Mouse (Mus musculus): ENCODE measurements around the gene Fam214a. TPM values are rescaled to one million over a fixed set of nuclear protein-coding genes. Genes with fewer than 3 reads are reported as not detected.

Fam214a gene
- 20.5 and 22.3 TPM in 2 replicates for polyA plus RNA-seq (2015; fragmentation: Nextera tagmentation; extraction: Ambion mirVana)

DNA sequence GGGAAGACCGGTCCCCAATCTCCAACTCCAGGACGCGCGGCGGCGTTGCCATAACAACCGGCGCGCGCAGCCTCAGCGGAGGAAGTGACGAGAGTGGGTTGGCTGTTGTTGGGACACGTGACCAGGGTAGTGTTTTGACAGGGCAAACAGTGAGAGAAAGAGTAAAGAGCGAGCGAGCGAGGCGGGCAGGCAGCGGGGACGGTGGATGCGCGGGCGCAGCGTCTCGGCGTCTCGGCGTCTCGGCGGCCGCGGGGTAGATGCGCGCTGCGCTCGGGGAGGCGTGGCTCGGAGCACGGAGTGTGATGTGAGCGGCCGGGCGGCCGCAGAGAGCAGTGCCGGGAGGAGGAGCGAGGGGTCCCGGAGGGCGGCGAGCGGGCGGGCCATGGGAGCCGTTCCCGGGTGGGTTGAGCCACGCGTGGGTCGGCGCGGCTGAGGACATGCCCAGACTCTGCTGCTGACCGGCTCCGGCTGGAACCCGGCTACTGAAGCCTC lies at the start of gene Fam214a:
Gene Fam214a (plus strand): TSS at position 129 of the 492 bp plus-strand sequence.
- Histone ChIP-seq H3K4me3 (ENCODE audit: low read length) (peak within 1 kb of the TSS; percentile 86), H3K9me3 (ENCODE audit: control insufficient read depth, low read length) (no peaks in the 10 kb centered on the region), H3K27ac (ENCODE audit: low read depth, low read length) (peak within 1 kb of the TSS; percentile 81), H3K4me2 (ENCODE audit: low read length) (peak within 1 kb of the TSS; percentile 70), H3K36me3 (ENCODE audit: control insufficient read depth, insufficient read depth, low read length) (no peaks in the 10 kb centered on the region), H3K9ac (ENCODE audit: low read depth, low read length) (peak within 1 kb of the TSS; percentile 79), H3K4me1 (ENCODE audit: control insufficient read depth, insufficient read depth, low read depth, low read length) (peaks cover 11% of the 10 kb centered on the region), H3K27me3 (replicated peaks; ENCODE audit: control insufficient read depth, insufficient read depth, low read length) (no peaks in the 10 kb centered on the region)
- under 1% methylated on average over 53 of the region's 59 CpGs for WGBS
- peak; percentile 98 for ATAC-seq

DNA sequence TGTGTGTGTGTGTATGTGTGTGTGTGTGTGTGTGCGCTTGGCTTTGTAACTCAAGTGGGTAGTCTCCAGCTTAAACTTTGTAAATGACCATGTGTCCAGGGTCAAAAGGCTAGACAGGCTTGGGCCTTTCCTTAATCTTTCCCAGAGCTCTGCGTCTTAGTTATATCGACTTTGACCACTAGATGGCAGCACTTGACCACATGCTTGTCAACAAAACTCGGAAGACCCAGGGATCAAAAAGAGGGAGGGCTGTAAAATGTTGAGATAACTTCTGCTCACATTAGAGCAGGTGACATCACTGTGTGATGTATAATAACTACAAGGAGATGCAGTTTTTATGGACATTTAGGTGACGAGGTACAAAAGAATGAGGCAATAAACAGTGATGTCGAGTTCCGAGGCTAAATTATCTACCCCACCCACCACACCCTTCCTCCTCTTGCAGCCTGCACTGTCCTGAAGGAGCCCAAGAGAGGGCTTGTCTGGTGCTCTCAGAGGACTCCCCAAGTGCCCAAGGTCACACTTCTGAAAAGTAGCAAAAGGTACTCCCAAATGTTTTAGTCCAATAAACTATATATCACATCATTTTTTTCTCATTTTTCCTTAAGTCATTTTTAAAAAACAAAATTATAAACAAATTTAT lies 47.7 kb upstream of the Fam214a start:
- WGBS = 13% methylated on average over 7 of the region's 7 CpGs
- Histone ChIP-seq H3K4me2 (ENCODE audit: low read length) (no peak overlapping the region), H3K9me3 (ENCODE audit: control insufficient read depth, low read length) (no peaks in the 10 kb centered on the region), H3K4me3 (ENCODE audit: low read length) (no peak overlapping the region), H3K4me1 (ENCODE audit: control insufficient read depth, insufficient read depth, low read depth, low read length) (no peaks in the 10 kb centered on the region), H3K27me3 (replicated peaks; ENCODE audit: control insufficient read depth, insufficient read depth, low read length) (no peaks in the 10 kb centered on the region), H3K36me3 (ENCODE audit: control insufficient read depth, insufficient read depth, low read length) (no peaks in the 10 kb centered on the region), H3K9ac (ENCODE audit: low read depth, low read length) (no peak overlapping the region), H3K27ac (ENCODE audit: low read depth, low read length) (no peak overlapping the region)
- peak; percentile 76 for ATAC-seq

DNA sequence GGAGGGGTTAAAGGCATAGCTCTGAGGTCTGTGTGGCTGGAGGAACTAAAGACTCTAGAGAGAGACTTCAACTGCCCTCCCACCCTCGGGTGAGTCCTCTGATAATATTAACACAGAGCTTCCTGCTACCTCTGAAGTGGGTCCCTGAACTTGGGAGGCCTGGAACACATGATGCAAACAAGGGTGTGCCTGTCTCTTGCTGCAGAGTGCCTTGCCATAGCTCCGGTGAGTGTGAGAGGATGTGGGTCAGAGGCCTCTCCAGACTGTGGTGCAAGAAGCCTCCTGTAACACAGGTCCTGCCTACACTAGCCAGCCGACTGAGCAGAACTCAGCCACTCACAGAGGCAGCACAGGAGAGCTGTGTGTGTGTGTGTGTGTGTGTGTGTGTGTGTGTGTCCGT lies 45.7 kb upstream of the Fam214a start:
- Histone ChIP-seq H3K27ac (ENCODE audit: low read depth, low read length) (no peak overlapping the region), H3K4me1 (ENCODE audit: control insufficient read depth, insufficient read depth, low read depth, low read length) (no peaks in the 10 kb centered on the region), H3K4me2 (ENCODE audit: low read length) (no peak overlapping the region), H3K9me3 (ENCODE audit: control insufficient read depth, low read length) (no peaks in the 10 kb centered on the region), H3K4me3 (ENCODE audit: low read length) (no peak overlapping the region), H3K9ac (ENCODE audit: low read depth, low read length) (no peak overlapping the region), H3K36me3 (ENCODE audit: control insufficient read depth, insufficient read depth, low read length) (no peaks in the 10 kb centered on the region), H3K27me3 (replicated peaks; ENCODE audit: control insufficient read depth, insufficient read depth, low read length) (no peaks in the 10 kb centered on the region)
- ATAC-seq = no peak
- 50% methylated on average over 4 of the region's 4 CpGs for WGBS

DNA sequence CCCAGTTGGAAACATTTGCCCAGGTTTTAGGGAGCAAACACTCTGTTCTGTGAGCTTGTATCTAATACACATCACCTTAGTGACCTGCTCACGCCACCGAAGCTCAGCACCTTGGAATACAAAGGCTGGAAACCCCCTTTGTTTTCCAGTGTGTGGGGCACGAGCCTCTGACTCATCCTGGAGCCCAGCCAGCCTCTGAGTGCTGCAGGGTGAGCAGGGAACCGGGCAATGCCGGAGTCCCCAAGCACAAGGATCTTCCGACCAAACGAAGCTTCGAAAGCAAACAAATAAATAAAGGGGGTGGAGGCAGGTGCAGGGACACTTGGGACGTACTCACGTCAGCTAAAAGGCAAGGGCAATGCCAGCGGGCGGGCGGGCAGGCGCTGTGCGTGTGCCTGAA lies 43.4 kb upstream of the Fam214a start:
- no peak overlapping the region for H3K27ac ChIP-seq (ENCODE audit: low read depth, low read length)
- no peaks in the 10 kb centered on the region for H3K4me1 ChIP-seq (ENCODE audit: control insufficient read depth, insufficient read depth, low read depth, low read length)
- no peak overlapping the region for H3K4me3 ChIP-seq (ENCODE audit: low read length)
- 59% methylated on average over 15 of the region's 15 CpGs for WGBS
- no peaks in the 10 kb centered on the region for H3K9me3 ChIP-seq (ENCODE audit: control insufficient read depth, low read length)
- no peaks in the 10 kb centered on the region for H3K27me3 ChIP-seq (replicated peaks; ENCODE audit: control insufficient read depth, insufficient read depth, low read length)
- H3K9ac ChIP-seq (ENCODE audit: low read depth, low read length) = no peak overlapping the region
- H3K4me2 ChIP-seq (ENCODE audit: low read length) = no peak overlapping the region
- H3K36me3 ChIP-seq (ENCODE audit: control insufficient read depth, insufficient read depth, low read length) = no peaks in the 10 kb centered on the region
- ATAC-seq = no peak

DNA sequence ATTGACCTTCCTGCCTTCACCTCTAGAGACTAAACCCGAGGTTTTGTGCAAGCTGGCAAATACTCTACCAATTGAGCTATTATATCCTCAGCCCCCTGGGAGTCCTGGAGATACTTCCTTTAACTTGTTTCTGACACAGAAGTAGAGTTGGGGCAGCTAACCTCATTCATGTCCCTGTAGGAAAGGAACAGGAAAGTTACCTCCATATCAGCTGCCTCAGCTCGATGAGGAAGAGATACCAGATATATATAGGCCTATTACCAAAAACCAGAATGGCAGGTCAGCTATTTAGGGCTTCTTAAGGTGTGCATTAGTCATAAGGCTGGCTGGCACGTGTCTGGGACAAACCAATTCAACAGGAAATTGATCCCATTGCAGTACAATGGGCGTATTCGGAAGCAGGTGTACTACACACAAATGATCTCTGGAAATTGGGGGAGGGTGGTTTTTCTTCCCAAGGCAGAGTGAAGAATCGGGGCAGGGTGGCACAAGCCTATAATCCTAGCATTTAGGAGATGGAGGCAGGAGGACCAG lies 42.4 kb upstream of the Fam214a start:
- Histone ChIP-seq H3K4me2 (ENCODE audit: low read length) (no peak overlapping the region), H3K9me3 (ENCODE audit: control insufficient read depth, low read length) (no peaks in the 10 kb centered on the region), H3K27ac (ENCODE audit: low read depth, low read length) (no peak overlapping the region), H3K27me3 (replicated peaks; ENCODE audit: control insufficient read depth, insufficient read depth, low read length) (no peaks in the 10 kb centered on the region), H3K36me3 (ENCODE audit: control insufficient read depth, insufficient read depth, low read length) (no peaks in the 10 kb centered on the region), H3K9ac (ENCODE audit: low read depth, low read length) (no peak overlapping the region), H3K4me3 (ENCODE audit: low read length) (no peak overlapping the region), H3K4me1 (ENCODE audit: control insufficient read depth, insufficient read depth, low read depth, low read length) (no peaks in the 10 kb centered on the region)
- no peak for ATAC-seq
- WGBS = 85% methylated on average over 6 of the region's 6 CpGs

DNA sequence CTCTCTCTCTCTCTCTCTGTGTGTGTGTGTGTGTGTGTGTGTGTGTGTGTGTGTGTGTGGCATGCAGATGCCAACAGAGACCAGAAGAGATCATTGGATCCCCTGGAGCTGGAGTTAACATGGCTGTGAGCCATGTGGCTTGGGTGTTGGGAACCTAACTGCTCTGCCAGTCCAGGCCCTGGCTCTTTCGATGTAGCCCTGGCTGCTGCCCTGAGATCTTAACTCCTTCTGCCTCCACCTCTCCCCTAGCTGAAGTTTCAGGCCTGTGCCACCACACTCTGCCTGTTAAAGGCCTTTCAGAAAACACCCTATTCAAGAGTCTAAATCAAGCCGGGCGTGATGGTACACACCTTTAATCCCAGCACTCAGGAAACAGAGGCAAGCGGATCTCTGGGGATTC lies 41.3 kb upstream of the Fam214a start:
- Histone ChIP-seq H3K4me1 (ENCODE audit: control insufficient read depth, insufficient read depth, low read depth, low read length) (no peaks in the 10 kb centered on the region), H3K36me3 (ENCODE audit: control insufficient read depth, insufficient read depth, low read length) (no peaks in the 10 kb centered on the region), H3K9me3 (ENCODE audit: control insufficient read depth, low read length) (no peaks in the 10 kb centered on the region), H3K4me2 (ENCODE audit: low read length) (no peak overlapping the region), H3K9ac (ENCODE audit: low read depth, low read length) (no peak overlapping the region), H3K27ac (ENCODE audit: low read depth, low read length) (no peak overlapping the region), H3K4me3 (ENCODE audit: low read length) (no peak overlapping the region), H3K27me3 (replicated peaks; ENCODE audit: control insufficient read depth, insufficient read depth, low read length) (no peaks in the 10 kb centered on the region)
- ATAC-seq = no peak
- WGBS = 72% methylated on average over 4 of the region's 4 CpGs

DNA sequence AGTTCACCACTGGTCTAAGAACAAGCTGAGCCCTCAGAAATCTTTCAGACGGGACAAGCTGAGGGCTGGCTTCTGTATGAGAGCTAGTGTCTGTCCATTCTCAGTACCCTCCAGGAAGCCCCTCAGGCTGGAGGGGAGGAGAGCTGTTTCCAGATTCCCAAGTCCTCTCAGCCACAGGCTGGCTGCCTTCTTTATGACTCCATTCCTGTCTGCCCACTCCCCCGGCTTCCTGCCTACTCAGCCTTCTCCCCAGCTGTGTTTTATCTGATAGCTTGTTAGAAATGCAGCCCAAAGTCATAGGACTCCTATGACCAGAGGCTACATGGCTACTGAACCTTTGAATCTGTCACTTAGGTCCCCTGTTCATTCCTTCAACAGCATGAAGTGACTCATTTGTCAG lies 40.8 kb upstream of the Fam214a start:
- no peak for ATAC-seq
- Histone ChIP-seq H3K9ac (ENCODE audit: low read depth, low read length) (no peak overlapping the region), H3K4me1 (ENCODE audit: control insufficient read depth, insufficient read depth, low read depth, low read length) (no peaks in the 10 kb centered on the region), H3K27ac (ENCODE audit: low read depth, low read length) (no peak overlapping the region), H3K9me3 (ENCODE audit: control insufficient read depth, low read length) (no peaks in the 10 kb centered on the region), H3K4me3 (ENCODE audit: low read length) (no peak overlapping the region), H3K36me3 (ENCODE audit: control insufficient read depth, insufficient read depth, low read length) (no peaks in the 10 kb centered on the region), H3K4me2 (ENCODE audit: low read length) (no peak overlapping the region), H3K27me3 (replicated peaks; ENCODE audit: control insufficient read depth, insufficient read depth, low read length) (no peaks in the 10 kb centered on the region)
- 60% methylated on average over 2 of the region's 2 CpGs for WGBS

DNA sequence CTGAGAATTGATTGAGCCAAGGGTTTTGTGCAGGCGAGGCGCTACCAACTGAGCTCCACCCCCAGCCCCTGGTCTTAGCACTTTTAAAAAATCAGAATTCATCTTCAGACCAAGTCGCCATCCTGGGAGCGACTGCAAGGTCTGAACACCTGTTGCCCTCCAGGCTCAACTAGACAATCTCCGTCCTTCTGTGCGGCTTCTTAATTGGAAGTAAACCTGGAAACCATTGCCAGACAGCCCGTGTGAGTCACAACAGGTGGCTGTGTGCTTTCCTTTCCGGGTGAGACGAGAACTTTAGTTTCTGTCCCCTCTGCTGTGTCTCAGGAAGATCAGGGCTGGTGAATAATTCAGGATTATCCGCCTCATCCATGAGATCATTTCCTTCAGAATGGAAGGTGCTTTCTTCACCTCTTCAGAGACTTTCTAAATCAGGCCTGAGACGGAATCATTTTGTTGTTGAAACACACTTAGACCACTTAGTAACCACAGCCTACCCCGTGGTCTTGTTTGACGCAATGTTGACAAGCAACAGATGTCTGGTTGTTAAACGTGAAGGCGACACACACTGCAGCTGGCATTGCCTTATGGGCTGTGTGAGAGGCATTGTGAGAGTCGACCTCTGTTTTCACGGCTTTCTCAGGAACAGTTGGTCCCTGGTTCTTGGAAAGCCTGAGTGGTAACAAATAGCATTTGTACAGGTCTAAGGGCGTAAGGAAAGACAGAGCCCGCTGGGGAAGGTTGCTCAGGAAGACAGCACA lies 39.9 kb upstream of the Fam214a start:
- Histone ChIP-seq H3K4me3 (ENCODE audit: low read length) (no peak overlapping the region), H3K4me2 (ENCODE audit: low read length) (no peak overlapping the region), H3K27ac (ENCODE audit: low read depth, low read length) (no peak overlapping the region), H3K4me1 (ENCODE audit: control insufficient read depth, insufficient read depth, low read depth, low read length) (no peaks in the 10 kb centered on the region), H3K9me3 (ENCODE audit: control insufficient read depth, low read length) (no peaks in the 10 kb centered on the region), H3K27me3 (replicated peaks; ENCODE audit: control insufficient read depth, insufficient read depth, low read length) (no peaks in the 10 kb centered on the region), H3K36me3 (ENCODE audit: control insufficient read depth, insufficient read depth, low read length) (no peaks in the 10 kb centered on the region), H3K9ac (ENCODE audit: low read depth, low read length) (no peak overlapping the region)
- ATAC-seq = no peak
- WGBS = 62% methylated on average over 19 of the region's 19 CpGs

DNA sequence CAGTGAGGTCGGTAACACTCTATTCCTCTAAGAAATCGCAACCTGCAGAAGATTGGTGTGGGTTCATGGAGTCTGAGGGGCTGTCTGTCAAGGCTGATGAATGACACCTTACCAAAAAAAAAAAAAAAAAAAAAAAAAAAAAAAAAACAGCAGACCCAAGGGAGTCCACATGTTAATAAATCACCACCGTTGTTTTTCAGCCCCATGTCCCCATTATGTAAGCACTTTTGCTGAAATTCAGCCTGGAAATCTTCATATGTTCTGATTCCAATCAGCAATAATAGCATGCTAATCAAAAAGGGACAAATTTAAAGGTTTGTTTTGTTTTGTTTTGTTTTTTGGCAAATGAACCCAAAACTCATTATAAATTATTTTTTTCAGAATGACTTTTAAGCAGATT lies 37.1 kb upstream of the Fam214a start:
- H3K4me2 ChIP-seq (ENCODE audit: low read length) = no peak overlapping the region
- H3K4me3 ChIP-seq (ENCODE audit: low read length) = no peak overlapping the region
- no peaks in the 10 kb centered on the region for H3K27me3 ChIP-seq (replicated peaks; ENCODE audit: control insufficient read depth, insufficient read depth, low read length)
- no peaks in the 10 kb centered on the region for H3K9me3 ChIP-seq (ENCODE audit: control insufficient read depth, low read length)
- no peak for ATAC-seq
- no peak overlapping the region for H3K9ac ChIP-seq (ENCODE audit: low read depth, low read length)
- H3K27ac ChIP-seq (ENCODE audit: low read depth, low read length) = no peak overlapping the region
- H3K36me3 ChIP-seq (ENCODE audit: control insufficient read depth, insufficient read depth, low read length) = no peaks in the 10 kb centered on the region
- 72% methylated on average over 3 of the region's 3 CpGs for WGBS
- H3K4me1 ChIP-seq (ENCODE audit: control insufficient read depth, insufficient read depth, low read depth, low read length) = no peaks in the 10 kb centered on the region
